Mouse (Mus musculus): Measurements from ENCODE around the gene Ripply2. TPM values are rescaled to one million over a fixed set of nuclear protein-coding genes. Genes with fewer than 3 reads are reported as not detected.

Ripply2 gene
- polyA plus RNA-seq, 1 experiment = not detected

GRCm38 (mm10) chr9:87049425-87049824 is 34.1 kb downstream of the Ripply2 start:
- WGBS = 49% methylated on average over 4 of the region's 4 CpGs
- H3K4me1 ChIP-seq (ENCODE audit: control insufficient read depth, insufficient read depth, low read length) = no peaks in the 10 kb centered on the region
- H3K4me3 ChIP-seq (ENCODE audit: insufficient read depth, low read depth, low read length) = no peak overlapping the region
- no peak overlapping the region for H3K27ac ChIP-seq (ENCODE audit: insufficient read depth, low read depth, low read length)
- no peak for TF ChIP-seq POLR2A (IDR thresholded peaks at IDR 0.05; ENCODE audit: insufficient read depth, low read depth, low read length)

- TF ChIP-seq CTCF (IDR thresholded peaks at IDR 0.05; ENCODE audit: insufficient read depth, low read depth, low read length) = no peak
- Histone ChIP-seq H3K4me1 (ENCODE audit: control insufficient read depth, insufficient read depth, low read length) (no peaks in the 10 kb centered on the region), H3K4me3 (ENCODE audit: insufficient read depth, low read depth, low read length) (no peak overlapping the region), H3K27ac (ENCODE audit: insufficient read depth, low read depth, low read length) (no peak overlapping the region)
- 83% methylated on average over 11 of the region's 11 CpGs for WGBS
Observed at GRCm38 (mm10) chr9:87055547-87056235, 40.4 kb downstream of the Ripply2 start.

GRCm38 (mm10) chr9:87062337-87062736 is 47.0 kb downstream of the Ripply2 start:
- WGBS = 77% methylated on average over 5 of the region's 5 CpGs
- no peak overlapping the region for H3K4me3 ChIP-seq (ENCODE audit: insufficient read depth, low read depth, low read length)
- H3K4me1 ChIP-seq (ENCODE audit: control insufficient read depth, insufficient read depth, low read length) = no peaks in the 10 kb centered on the region
- H3K27ac ChIP-seq (ENCODE audit: insufficient read depth, low read depth, low read length) = no peak overlapping the region
- TF ChIP-seq POLR2A (IDR thresholded peaks at IDR 0.05; ENCODE audit: insufficient read depth, low read depth, low read length) (no peak), CTCF (IDR thresholded peaks at IDR 0.05; ENCODE audit: insufficient read depth, low read depth, low read length) (no peak)

DNA sequence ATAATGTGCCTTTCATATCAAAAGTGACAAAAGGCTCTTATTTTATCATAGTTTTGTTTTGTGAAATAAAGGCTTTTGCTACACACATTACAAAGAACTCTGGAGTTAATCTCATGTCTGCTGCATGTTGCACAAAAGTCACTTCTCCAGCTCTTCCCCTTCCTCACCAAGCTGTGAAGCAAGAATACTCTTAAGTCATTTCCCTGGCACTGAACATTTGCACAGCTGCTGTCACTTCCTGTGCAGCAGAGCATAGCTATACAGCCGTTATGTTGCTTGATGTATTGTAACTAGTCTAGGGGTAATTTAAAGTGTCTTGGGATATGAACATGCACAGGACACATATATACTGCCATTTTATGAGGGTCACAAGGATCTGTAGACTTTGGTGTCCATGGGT is 52.8 kb downstream of the Ripply2 start:
- 96% methylated on average over 1 of the region's 1 CpGs for WGBS
- TF ChIP-seq POLR2A (IDR thresholded peaks at IDR 0.05; ENCODE audit: insufficient read depth, low read depth, low read length) (no peak), CTCF (IDR thresholded peaks at IDR 0.05; ENCODE audit: insufficient read depth, low read depth, low read length) (no peak)
- Histone ChIP-seq H3K4me1 (ENCODE audit: control insufficient read depth, insufficient read depth, low read length) (no peaks in the 10 kb centered on the region), H3K27ac (ENCODE audit: insufficient read depth, low read depth, low read length) (no peak overlapping the region), H3K4me3 (ENCODE audit: insufficient read depth, low read depth, low read length) (no peak overlapping the region)

Other genes starting within 250 kb of the Ripply2 start
- 110 and 627 TPM in 2 replicates for gene Snap91, start 134.9 kb upstream of the Ripply2 start, polyA plus RNA-seq (2012; ENCODE audit: insufficient read depth, insufficient read length, low replicate concordance, missing spikeins)
- not detected in 2 replicates for gene Cyb5r4, start 6.5 kb downstream of the Ripply2 start, polyA plus RNA-seq (2012; ENCODE audit: insufficient read depth, insufficient read length, low replicate concordance, missing spikeins)
- gene Mrap2, start 128.8 kb downstream of the Ripply2 start, polyA plus RNA-seq (2012; ENCODE audit: insufficient read depth, insufficient read length, low replicate concordance, missing spikeins) = not detected in 2 replicates
- not detected in 2 replicates for gene Cep162, start 240.0 kb downstream of the Ripply2 start, polyA plus RNA-seq (2012; ENCODE audit: insufficient read depth, insufficient read length, low replicate concordance, missing spikeins)

Measured in olfactory bulb, adult 2 months (tissue).